Mouse (Mus musculus): ENCODE results near the gene Vamp3.

- TF ChIP-seq RAD21 (IDR thresholded peaks at IDR 0.05; ENCODE audit: low read depth, low read length) (no peak), GABPA (IDR thresholded peaks at IDR 0.05; ENCODE audit: insufficient replicate concordance, low read depth, low read length) (no peak), MYC (IDR thresholded peaks at IDR 0.05; ENCODE audit: low read depth, low read length) (peak; percentile 69), POLR2AphosphoS2 (IDR thresholded peaks at IDR 0.05; ENCODE audit: low read depth, low read length) (no peak), CTCF (conservative IDR thresholded peaks at IDR 0.05 in 1 of 2, IDR thresholded peaks at IDR 0.05 in 1 of 2; ENCODE audit: low read depth in 2 of 2, low read length in 2 of 2) (peak in 1 of 2 experiments; percentile 27; a peak in 1 of 4 replicates), SIN3A (IDR thresholded peaks at IDR 0.05; ENCODE audit: low read length) (no peak)
Observed at GRCm38 (mm10) chr4:151068751-151069150, 11.0 kb upstream of the Vamp3 start.
